Mouse (Mus musculus) limb, embryonic 15.5 days (tissue): ENCODE measurements around the gene Lnpep. TPM values are rescaled to one million over a fixed set of nuclear protein-coding genes. Genes with fewer than 3 reads are reported as not detected.
"Not testable (repeated sequence)": the region's sequence is repeated elsewhere in the genome, so short reads cannot be mapped to it uniquely, and the experiment has no call there.

Experiments used
- ATAC-seq: fragments of 200-750 bp; cut with Nextera tagmentation; 2 replicates; pipeline ENCODE4 v1.8.0; 2017; ENCODE audit warnings: low read depth, moderate TSS enrichment; ENCODE audit not compliant: insufficient number of reproducible peaks, low FRiP score, low TSS enrichment
- H3K27ac ChIP-seq: fragments of 300-500 bp; sonication (generic); 2 replicates; pipeline ENCODE4 v1.5.1; 2015; ENCODE audit warnings: moderate library complexity, mild to moderate bottlenecking, inconsistent platforms
- H3K27me3 ChIP-seq: fragments of 300-500 bp; sonication (generic); 2 replicates; pipeline ENCODE4 v1.6.1; 2015; ENCODE audit warnings: inconsistent platforms
- H3K36me3 ChIP-seq: fragments of 300-500 bp; sonication (generic); 2 replicates; pipeline ENCODE4 v1.6.1; 2015; ENCODE audit warnings: inconsistent platforms
- H3K4me1 ChIP-seq: fragments of 300-500 bp; sonication (generic); 2 replicates; pipeline ENCODE4 v1.6.1; 2015; ENCODE audit warnings: inconsistent platforms
- H3K4me2 ChIP-seq: fragments of 300-500 bp; sonication (generic); 2 replicates; pipeline ENCODE4 v1.6.1; 2015; ENCODE audit warnings: mild to moderate bottlenecking, inconsistent platforms
- H3K4me3 ChIP-seq: fragments of 300-500 bp; sonication (generic); 2 replicates; pipeline ENCODE4 v1.5.1; 2015; ENCODE audit warnings: mild to moderate bottlenecking, inconsistent platforms
- H3K9ac ChIP-seq: fragments of 300-500 bp; sonication (generic); 2 replicates; pipeline ENCODE4 v1.6.1; 2015; ENCODE audit warnings: inconsistent platforms
- H3K9me3 ChIP-seq: fragments of 300-500 bp; sonication (generic); 2 replicates; pipeline ENCODE4 v1.6.1; 2016; ENCODE audit warnings: inconsistent platforms
- WGBS: fragments of 180-500 bp; shearing (Covaris S2); methylation state at CpG from one replicate; pipeline ENCODE4 v1.1.7; 2015; 5-methylcytosine and 5-hydroxymethylcytosine counted together
- polyA plus RNA-seq: library from polyadenylated mRNA; unstranded; fragments of >200 nt; fragmentation: Nextera tagmentation; extraction: Ambion mirVana; gene quantifications from 2 replicates; pipeline ENCODE4 v1.2.1, GENCODE M21; 2015

Gene Lnpep
- polyA plus RNA-seq, 1 experiment from 2014 or later = 10.8 TPM

DNA sequence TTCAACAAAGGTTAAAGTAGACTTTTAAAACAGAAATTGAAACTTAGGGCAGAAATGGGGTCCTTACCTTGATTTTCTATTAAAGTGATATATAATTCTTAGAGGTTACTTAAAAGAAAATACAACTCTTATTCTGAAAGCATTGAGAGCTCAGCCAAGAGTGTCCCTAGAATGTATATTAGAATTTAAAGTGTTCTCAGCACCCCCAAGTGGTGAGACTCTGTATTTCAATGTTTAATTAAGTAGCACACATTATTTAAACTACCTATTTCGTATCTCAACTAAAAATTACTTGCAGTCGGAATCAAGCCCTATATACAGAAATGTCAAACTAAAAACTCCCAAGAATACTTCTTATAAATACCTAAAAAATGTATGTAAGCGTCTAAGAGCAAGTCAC is 57.8 kb downstream of the Lnpep start:
- H3K4me1 ChIP-seq = no peaks in the 10 kb centered on the region
- no peak overlapping the region for H3K4me3 ChIP-seq
- no peak overlapping the region for H3K9ac ChIP-seq
- ATAC-seq = no peak
- no peaks in the 10 kb centered on the region for H3K9me3 ChIP-seq
- no peak overlapping the region for H3K27ac ChIP-seq
- WGBS = 48% methylated on average over 3 of the region's 3 CpGs
- H3K4me2 ChIP-seq = no peak overlapping the region
- peaks cover 39% of the 10 kb centered on the region for H3K36me3 ChIP-seq
- no peaks in the 10 kb centered on the region for H3K27me3 ChIP-seq

DNA sequence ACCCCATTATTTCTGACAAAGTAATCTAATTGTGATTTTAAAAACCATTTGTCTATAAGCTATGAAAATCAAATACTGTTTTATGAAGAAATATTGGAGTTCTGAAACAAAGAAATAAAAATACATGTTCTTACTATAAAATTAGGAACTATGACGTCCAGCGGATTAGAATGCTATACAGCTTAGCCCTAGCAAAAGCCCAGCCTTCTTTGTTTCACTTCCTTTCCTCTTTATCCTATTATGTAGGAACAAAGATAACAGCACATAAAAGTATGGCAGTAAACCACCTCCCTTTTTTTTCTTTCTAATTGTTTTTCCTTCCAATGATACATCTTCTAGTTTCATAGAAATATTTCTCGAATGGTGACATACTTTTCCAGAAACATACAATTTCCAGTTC is 75.9 kb downstream of the Lnpep start:
- no peaks in the 10 kb centered on the region for H3K9me3 ChIP-seq
- H3K4me3 ChIP-seq = no peak overlapping the region
- no peak overlapping the region for H3K9ac ChIP-seq
- ATAC-seq = no peak
- no peaks in the 10 kb centered on the region for H3K27me3 ChIP-seq
- no peaks in the 10 kb centered on the region for H3K4me1 ChIP-seq
- H3K36me3 ChIP-seq = peaks cover 18% of the 10 kb centered on the region
- H3K4me2 ChIP-seq = no peak overlapping the region
- no peak overlapping the region for H3K27ac ChIP-seq
- WGBS = 85% methylated on average over 3 of the region's 3 CpGs

DNA sequence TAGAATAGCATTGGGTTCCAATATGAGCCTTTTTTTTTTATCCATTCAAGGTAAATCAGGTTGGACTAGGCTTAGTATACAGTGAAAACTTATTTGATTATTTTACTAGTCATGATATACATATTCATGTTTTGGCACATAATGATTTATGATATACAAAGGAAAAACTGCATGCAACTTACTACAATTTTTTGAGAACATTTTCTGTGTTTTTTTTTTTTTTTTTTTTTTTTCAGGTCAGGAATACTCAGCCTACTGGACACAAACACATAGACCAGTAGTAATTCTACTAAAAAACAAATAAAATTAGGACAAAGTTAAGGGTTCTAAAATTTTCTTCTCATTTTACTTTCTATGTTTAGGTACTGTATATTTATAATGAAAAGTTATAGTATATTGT is 93.5 kb downstream of the Lnpep start:
- no peaks in the 10 kb centered on the region for H3K27me3 ChIP-seq
- H3K9ac ChIP-seq = no peak overlapping the region
- H3K4me2 ChIP-seq = no peak overlapping the region
- no peak for ATAC-seq
- H3K36me3 ChIP-seq = peaks cover 49% of the 10 kb centered on the region
- no peaks in the 10 kb centered on the region for H3K9me3 ChIP-seq
- no peak overlapping the region for H3K27ac ChIP-seq
- no peak overlapping the region for H3K4me3 ChIP-seq
- H3K4me1 ChIP-seq = no peaks in the 10 kb centered on the region

DNA sequence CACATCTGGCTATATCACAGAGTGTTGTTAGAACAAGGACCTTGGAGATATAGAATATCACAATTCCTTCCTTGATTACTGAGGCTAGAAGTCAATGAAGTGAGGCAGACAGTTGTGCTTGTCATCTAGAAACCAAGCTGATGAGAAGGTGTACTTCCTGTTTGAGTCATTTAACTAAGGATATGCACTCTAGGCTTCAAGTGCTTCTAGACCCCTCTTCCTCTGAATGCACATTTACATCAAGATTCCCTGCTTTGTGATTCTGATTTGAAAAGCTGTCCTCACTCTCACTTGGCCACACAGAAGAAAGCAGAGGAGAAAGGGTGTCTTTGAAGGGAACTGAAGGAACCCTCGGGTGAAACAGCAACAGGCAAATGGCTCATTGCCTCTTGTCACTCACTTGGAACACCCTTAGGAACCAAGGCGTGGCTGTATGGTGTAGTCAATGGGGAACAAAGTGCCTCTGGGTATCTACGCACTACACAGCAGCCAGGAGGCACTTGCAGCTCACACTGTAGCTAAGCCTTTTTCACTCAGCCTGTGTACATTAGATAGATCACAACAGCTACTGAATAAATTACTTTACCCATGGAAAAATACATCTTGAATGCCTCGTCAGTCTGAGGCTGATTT is 108.3 kb downstream of the Lnpep start:
- no peak for ATAC-seq
- WGBS = 74% methylated on average over 4 of the region's 4 CpGs
- no peak overlapping the region for H3K4me3 ChIP-seq
- no peaks in the 10 kb centered on the region for H3K36me3 ChIP-seq
- H3K9me3 ChIP-seq = no peaks in the 10 kb centered on the region
- H3K27ac ChIP-seq = no peak overlapping the region
- H3K4me1 ChIP-seq = no peaks in the 10 kb centered on the region
- no peak overlapping the region for H3K4me2 ChIP-seq
- no peaks in the 10 kb centered on the region for H3K27me3 ChIP-seq
- H3K9ac ChIP-seq = no peak overlapping the region

DNA sequence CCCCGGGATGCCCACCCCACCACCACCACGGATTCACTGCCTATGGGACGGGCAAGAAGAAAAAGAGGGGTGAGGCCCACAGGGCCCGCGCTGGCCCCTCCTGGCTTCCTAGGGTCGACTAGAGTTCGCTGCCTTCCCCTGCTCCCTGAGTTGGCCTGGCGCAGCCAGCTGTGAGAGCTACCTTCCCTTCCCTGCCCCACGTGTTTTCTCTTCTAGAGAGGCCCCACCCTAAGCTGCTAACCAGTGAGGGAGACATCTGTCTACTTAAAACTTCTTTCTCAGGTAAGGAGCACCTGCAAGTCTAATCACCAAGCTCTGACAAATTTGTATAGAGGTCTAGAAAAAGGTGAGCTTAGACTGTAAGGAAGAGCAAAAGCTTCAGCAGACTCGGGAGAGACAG is 118.2 kb downstream of the Lnpep start:
- no peak overlapping the region for H3K4me2 ChIP-seq
- no peaks in the 10 kb centered on the region for H3K4me1 ChIP-seq
- H3K4me3 ChIP-seq = no peak overlapping the region
- H3K36me3 ChIP-seq = no peaks in the 10 kb centered on the region
- WGBS = 76% methylated on average over 10 of the region's 10 CpGs
- no peak for ATAC-seq
- no peak overlapping the region for H3K27ac ChIP-seq
- H3K27me3 ChIP-seq = no peaks in the 10 kb centered on the region
- no peaks in the 10 kb centered on the region for H3K9me3 ChIP-seq
- H3K9ac ChIP-seq = no peak overlapping the region

DNA sequence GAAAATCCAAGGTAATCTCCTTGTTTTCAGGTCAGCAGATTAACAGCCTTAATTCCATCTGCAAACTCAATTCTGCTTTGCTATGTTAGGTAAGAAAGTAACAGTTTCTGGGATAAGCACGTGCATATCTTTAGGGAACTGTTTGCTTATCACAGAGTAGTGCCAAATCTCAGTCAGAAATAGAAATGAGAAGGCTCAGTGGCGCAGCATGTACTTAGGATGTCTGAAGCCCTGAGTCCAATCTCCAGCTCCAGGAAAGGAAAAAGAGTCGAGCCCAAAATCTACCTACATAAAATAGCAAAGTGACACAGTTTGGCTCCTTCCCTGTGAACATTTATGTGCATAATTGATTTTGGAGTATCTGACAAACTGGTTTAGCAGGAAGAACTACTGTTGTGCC is 125.6 kb downstream of the Lnpep start:
- Histone ChIP-seq H3K4me2 (no peak overlapping the region), H3K27me3 (no peaks in the 10 kb centered on the region), H3K4me3 (no peak overlapping the region), H3K9me3 (no peaks in the 10 kb centered on the region), H3K9ac (no peak overlapping the region), H3K27ac (no peak overlapping the region), H3K4me1 (peaks cover 9% of the 10 kb centered on the region; the same call in 1 of the 2 replicates), H3K36me3 (no peaks in the 10 kb centered on the region)
- ATAC-seq = no peak
- 23% methylated on average over 3 of the region's 3 CpGs for WGBS

DNA sequence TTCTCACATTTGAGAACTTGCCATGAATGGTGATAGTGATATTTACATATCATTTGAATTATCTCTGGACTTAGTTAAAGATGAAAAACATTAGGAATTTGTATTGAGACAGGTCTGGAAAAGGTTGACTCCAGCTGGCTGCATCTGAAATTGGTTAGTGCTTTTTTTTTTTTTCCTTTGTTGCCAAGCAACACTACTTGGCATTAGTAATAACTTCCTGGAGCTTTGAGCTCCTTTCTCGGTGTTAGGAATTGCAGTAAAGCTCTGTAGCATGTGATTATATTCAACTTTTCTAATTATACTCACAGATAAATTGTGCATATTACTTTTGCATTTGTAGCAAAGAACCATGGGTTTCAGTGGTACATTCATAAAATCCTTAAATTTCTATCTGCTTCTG is 126.0 kb downstream of the Lnpep start:
- Histone ChIP-seq H3K9me3 (no peaks in the 10 kb centered on the region), H3K4me2 (no peak overlapping the region), H3K27me3 (no peaks in the 10 kb centered on the region), H3K9ac (no peak overlapping the region), H3K4me3 (no peak overlapping the region), H3K4me1 (peaks cover 9% of the 10 kb centered on the region; the same call in 1 of the 2 replicates), H3K27ac (no peak overlapping the region), H3K36me3 (no peaks in the 10 kb centered on the region)
- WGBS = 16% methylated on average over 1 of the region's 1 CpGs
- no peak for ATAC-seq

DNA sequence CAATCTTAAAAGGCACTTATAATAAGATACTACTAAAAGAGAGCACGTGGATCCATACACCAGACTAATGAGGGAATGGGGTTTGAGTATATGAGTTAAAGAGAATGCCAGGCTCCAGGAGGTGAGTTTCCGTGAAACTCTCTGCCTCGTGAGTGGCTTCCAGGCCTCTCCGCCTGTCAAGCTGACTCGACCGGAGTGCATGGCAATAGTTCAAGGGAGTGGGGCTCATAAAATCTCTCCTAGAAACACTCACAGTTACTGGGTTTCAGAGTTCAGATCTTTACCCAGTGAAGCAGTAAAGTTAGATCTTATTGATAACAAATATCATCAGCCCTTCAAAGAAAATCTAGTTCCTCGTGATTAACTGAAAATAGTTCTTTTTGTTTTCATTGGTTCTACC is 128.1 kb downstream of the Lnpep start:
- Histone ChIP-seq H3K4me3 (no peak overlapping the region), H3K27ac (no peak overlapping the region), H3K4me2 (no peak overlapping the region), H3K36me3 (no peaks in the 10 kb centered on the region), H3K9ac (no peak overlapping the region), H3K9me3 (no peaks in the 10 kb centered on the region), H3K27me3 (no peaks in the 10 kb centered on the region), H3K4me1 (peaks cover 9% of the 10 kb centered on the region; the same call in 1 of the 2 replicates)
- 54% methylated on average over 7 of the region's 7 CpGs for WGBS
- no peak for ATAC-seq

DNA sequence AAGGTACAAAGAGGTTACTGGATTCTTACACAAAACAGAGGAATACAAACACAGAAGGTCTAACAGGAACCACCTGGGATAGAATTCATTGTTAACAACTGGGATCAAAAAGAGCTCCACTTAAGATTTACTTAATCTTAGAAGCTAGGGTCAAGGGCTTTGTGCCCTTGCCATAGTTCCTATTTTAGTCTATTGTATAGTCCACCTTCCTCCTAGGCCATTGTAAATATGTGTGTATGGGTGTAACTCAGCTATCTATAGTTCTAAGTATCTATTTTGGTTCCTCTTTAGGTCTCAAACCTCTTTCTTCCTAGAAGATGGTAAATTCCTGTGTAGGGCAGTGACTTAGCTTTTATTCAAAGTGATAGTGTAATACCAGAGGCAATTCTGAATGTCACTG is 128.6 kb downstream of the Lnpep start:
- H3K4me2 ChIP-seq, H3K4me1 ChIP-seq, H3K4me3 ChIP-seq, H3K36me3 ChIP-seq, H3K27ac ChIP-seq, H3K27me3 ChIP-seq, H3K9me3 ChIP-seq, H3K9ac ChIP-seq, ATAC-seq: not testable (repeated sequence)

DNA sequence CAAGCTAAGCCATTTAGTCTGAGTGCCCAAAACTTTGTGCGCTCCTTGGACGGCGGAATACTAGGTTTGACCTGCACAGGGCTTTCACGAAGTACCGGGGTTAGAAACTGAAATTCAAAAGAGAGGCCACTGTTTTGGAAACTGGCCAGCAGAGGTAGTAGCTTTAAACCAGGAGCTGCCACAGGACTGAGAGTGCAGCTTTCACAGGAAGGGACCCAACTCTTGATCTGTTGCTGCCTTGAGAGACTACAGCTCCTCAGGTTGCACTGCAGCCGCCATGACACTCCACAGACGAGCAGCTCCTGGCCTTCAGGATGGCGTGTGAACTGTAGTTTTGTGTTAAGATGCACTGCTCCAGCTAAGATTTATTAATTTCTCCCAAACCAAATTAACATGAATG is 132.7 kb downstream of the Lnpep start:
- Histone ChIP-seq H3K27ac (no peak overlapping the region), H3K9me3 (no peaks in the 10 kb centered on the region), H3K9ac (no peak overlapping the region), H3K4me2 (no peak overlapping the region), H3K36me3 (no peaks in the 10 kb centered on the region), H3K4me1 (peaks cover 4% of the 10 kb centered on the region; the same call in 1 of the 2 replicates), H3K27me3 (no peaks in the 10 kb centered on the region), H3K4me3 (no peak overlapping the region)
- no peak for ATAC-seq
- WGBS = 59% methylated on average over 8 of the region's 8 CpGs

DNA sequence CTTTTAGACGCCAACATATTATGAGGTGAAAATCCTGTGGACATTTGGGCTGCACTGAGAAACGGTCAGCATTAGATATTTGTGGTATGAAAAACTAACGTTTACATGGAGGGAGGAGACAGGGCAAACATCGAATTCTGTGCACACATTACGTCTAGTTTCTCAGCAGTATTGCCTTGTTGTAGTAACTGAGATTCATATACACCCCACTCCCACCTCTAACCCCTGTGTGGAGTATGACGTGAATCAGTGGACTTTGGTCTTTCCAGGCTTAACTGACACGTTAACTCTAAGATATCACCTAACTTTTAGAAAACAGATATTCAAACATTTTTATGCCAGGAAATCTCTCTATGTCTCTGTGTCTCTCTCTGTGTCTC is 133.2 kb downstream of the Lnpep start:
- peak overlapping the region; percentile 25 for H3K4me2 ChIP-seq
- H3K9me3 ChIP-seq = no peaks in the 10 kb centered on the region
- H3K4me1 ChIP-seq = peaks cover 4% of the 10 kb centered on the region; the same call in 1 of the 2 replicates
- WGBS = 33% methylated on average over 7 of the region's 7 CpGs
- peak overlapping the region; percentile 22; the same call in 1 of the 2 replicates for H3K27ac ChIP-seq
- no peaks in the 10 kb centered on the region for H3K36me3 ChIP-seq
- no peaks in the 10 kb centered on the region for H3K27me3 ChIP-seq
- H3K4me3 ChIP-seq = peak overlapping the region; percentile 10; the same call in 1 of the 2 replicates
- H3K9ac ChIP-seq = no peak overlapping the region
- no peak for ATAC-seq

DNA sequence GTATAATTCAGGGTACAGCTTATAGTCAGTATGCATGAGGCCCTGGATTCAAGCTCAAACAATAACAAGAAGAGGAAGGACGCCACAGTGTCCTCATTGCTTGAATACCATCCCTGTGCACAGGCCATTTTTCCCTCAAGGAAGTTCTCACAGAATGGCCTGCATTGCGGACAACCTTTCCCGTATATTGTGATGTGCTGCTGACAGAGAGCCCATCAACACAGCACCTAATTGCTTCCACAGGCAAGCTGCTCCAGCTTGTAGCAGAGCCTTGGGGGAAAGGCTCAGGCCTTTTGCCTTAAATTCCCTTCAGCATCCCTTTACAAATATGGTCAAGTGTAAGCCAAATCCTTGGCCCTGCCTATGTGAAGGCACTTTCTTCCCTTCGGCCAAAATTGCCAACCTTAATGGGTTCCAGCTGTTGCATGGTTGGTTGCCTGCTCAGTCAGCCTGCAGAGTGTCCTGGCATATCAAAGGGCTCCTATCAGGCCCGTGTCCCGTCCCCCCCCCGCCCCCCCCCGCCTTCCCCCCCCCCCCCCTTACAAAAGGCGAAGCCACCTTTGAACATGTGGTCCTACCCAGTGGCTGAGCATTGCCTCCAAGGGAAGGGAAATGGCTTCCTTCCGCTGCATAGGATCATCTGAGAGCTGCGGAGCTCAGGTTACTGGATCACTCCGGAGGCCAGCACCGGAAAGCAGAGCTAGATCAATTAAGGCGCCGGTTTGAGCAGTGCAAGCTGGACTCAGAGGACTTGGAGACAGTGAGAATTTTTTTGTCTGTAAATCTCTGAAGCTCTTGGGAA is 133.8 kb downstream of the Lnpep start:
- peak; percentile 65; the same call in 1 of the 2 replicates for ATAC-seq
- Histone ChIP-seq H3K9me3 (no peaks in the 10 kb centered on the region), H3K27ac (peak overlapping the region; percentile 22; the same call in 1 of the 2 replicates), H3K4me2 (peak overlapping the region; percentile 25), H3K9ac (no peak overlapping the region), H3K4me1 (peaks cover 4% of the 10 kb centered on the region; the same call in 1 of the 2 replicates), H3K4me3 (peak overlapping the region; percentile 10; the same call in 1 of the 2 replicates), H3K36me3 (no peaks in the 10 kb centered on the region), H3K27me3 (no peaks in the 10 kb centered on the region)
- WGBS = 30% methylated on average over 12 of the region's 15 CpGs
